Mouse (Mus musculus) bone marrow macrophage, adult 2 months (primary cell): Measurements from ENCODE around the gene Gzmk. TPM values are rescaled to one million over a fixed set of nuclear protein-coding genes. Genes with fewer than 3 reads are reported as not detected.

Source experiments
- H3K27ac ChIP-seq: 2 replicates; pipeline ENCODE4 v1.5.1; 2012; ENCODE audit warnings: low read depth, low read length; ENCODE audit not compliant: insufficient read depth
- H3K4me1 ChIP-seq: 2 replicates; pipeline ENCODE4 v1.6.1; 2012; ENCODE audit warnings: low read length; ENCODE audit not compliant: control insufficient read depth, insufficient read depth
- H3K4me3 ChIP-seq: 2 replicates; pipeline ENCODE4 v1.5.1; 2012; ENCODE audit warnings: mild to moderate bottlenecking, low read length, moderate library complexity; ENCODE audit not compliant: insufficient read depth
- CTCF ChIP-seq: IDR thresholded peaks from 2 replicates; pipeline ENCODE4 v1.5.1; 2012; ENCODE audit warnings: low read depth, mild to moderate bottlenecking, low read length, moderate library complexity
- POLR2A ChIP-seq: IDR thresholded peaks from 2 replicates; pipeline ENCODE4 v1.6.1; 2012; ENCODE audit warnings: mild to moderate bottlenecking, low read depth, low read length, borderline replicate concordance
- polyA plus RNA-seq: library from polyadenylated mRNA; stranded (reverse); fragments of >200 nt; gene quantifications from 2 replicates; pipeline ENCODE4 v1.2.4, GENCODE M21; 2012; ENCODE audit not compliant: missing spikeins, insufficient read depth, insufficient read length

The Gzmk gene
- polyA plus RNA-seq, 1 experiment, result not detected

GRCm38 (mm10) chr13:113174162-113174561 is 51.5 kb downstream of the Gzmk start:
- no peak for TF ChIP-seq CTCF
- Histone ChIP-seq H3K4me1 (no peaks in the 10 kb centered on the region), H3K4me3 (no peak overlapping the region), H3K27ac (no peak overlapping the region)

- no peaks in the 10 kb centered on the region for H3K4me1 ChIP-seq
- TF ChIP-seq POLR2A (no peak), CTCF (no peak)
- no peak overlapping the region for H3K4me3 ChIP-seq
- no peak overlapping the region for H3K27ac ChIP-seq
These were observed 55.5 kb downstream of the Gzmk start for GRCm38 (mm10) chr13:113170256-113170655.

- no peak overlapping the region for H3K4me3 ChIP-seq
- TF ChIP-seq POLR2A (no peak), CTCF (no peak)
- H3K27ac ChIP-seq, result no peak overlapping the region
- no peaks in the 10 kb centered on the region for H3K4me1 ChIP-seq
These were observed 57.6 kb downstream of the Gzmk start for GRCm38 (mm10) chr13:113168018-113168534.

- TF ChIP-seq POLR2A (no peak), CTCF (no peak)
- no peak overlapping the region for H3K27ac ChIP-seq
- no peak overlapping the region for H3K4me3 ChIP-seq
- H3K4me1 ChIP-seq, result no peaks in the 10 kb centered on the region
These were observed 61.3 kb downstream of the Gzmk start for GRCm38 (mm10) chr13:113164252-113165005.

GRCm38 (mm10) chr13:113151556-113151955 is 74.2 kb downstream of the Gzmk start:
- Histone ChIP-seq H3K27ac (no peak overlapping the region), H3K4me1 (no peaks in the 10 kb centered on the region), H3K4me3 (no peak overlapping the region)
- no peak for TF ChIP-seq CTCF
- no peak for TF ChIP-seq POLR2A

GRCm38 (mm10) chr13:113139597-113139996 is 86.1 kb downstream of the Gzmk start:
- TF ChIP-seq POLR2A (no peak), CTCF (no peak)
- Histone ChIP-seq H3K27ac (no peak overlapping the region), H3K4me3 (no peak overlapping the region), H3K4me1 (no peaks in the 10 kb centered on the region)

- H3K4me1 ChIP-seq, result no peaks in the 10 kb centered on the region
- no peak for TF ChIP-seq POLR2A
- no peak for TF ChIP-seq CTCF
- H3K4me3 ChIP-seq, result no peak overlapping the region
- H3K27ac ChIP-seq, result no peak overlapping the region
These were observed 95.7 kb downstream of the Gzmk start for GRCm38 (mm10) chr13:113129974-113130373.

Other genes starting within 250 kb of the Gzmk start
- gene Ccno, start 238.1 kb downstream of the Gzmk start, polyA plus RNA-seq, result not detected in 2 replicates
- gene Mcidas, start 232.1 kb downstream of the Gzmk start, polyA plus RNA-seq, result not detected in 2 replicates
- gene Cdc20b, start 190.8 kb downstream of the Gzmk start, polyA plus RNA-seq, result not detected in 2 replicates
- gene Gpx8, start 179.5 kb downstream of the Gzmk start, polyA plus RNA-seq, result 1.1 TPM in 1 of 2 replicates, not detected in the other
- not detected in 2 replicates for gene Gzma, start 124.9 kb downstream of the Gzmk start, polyA plus RNA-seq
- gene Esm1, start 16.2 kb downstream of the Gzmk start, polyA plus RNA-seq, result not detected in 2 replicates
- not detected in 2 replicates for gene BC067074, start 67.3 kb upstream of the Gzmk start, polyA plus RNA-seq